Mouse (Mus musculus) liver, embryonic 14.5 days (tissue): ENCODE data around the gene Dnm1l. TPM values are rescaled to one million over a fixed set of nuclear protein-coding genes. Genes with fewer than 3 reads are reported as not detected.
"Not testable (repeated sequence)": the region's sequence is repeated elsewhere in the genome, so short reads cannot be mapped to it uniquely, and the experiment has no call there.

Source experiments
- ATAC-seq: fragments of 200-750 bp; cut with Nextera tagmentation; 2 replicates; pipeline ENCODE4 v1.8.0; 2017; ENCODE audit warnings: moderate number of reproducible peaks, mild to moderate bottlenecking, moderate library complexity; ENCODE audit not compliant: insufficient read depth
- DNase-seq, 3 experiments: peaks; one replicate each; pipeline ENCODE4 v3.0.0-alpha.2; 2012 to 2013; ENCODE audit warnings: low read depth in 3 of 3, low spot score in 3 of 3
- H3K27ac ChIP-seq: fragments of 300-500 bp; sonication (generic); 2 replicates; pipeline ENCODE4 v1.5.1; 2014; ENCODE audit warnings: moderate library complexity, mild to moderate bottlenecking, control low read depth, inconsistent platforms
- H3K27me3 ChIP-seq: fragments of 300-500 bp; sonication (generic); 2 replicates; pipeline ENCODE4 v1.6.1; 2014; ENCODE audit warnings: mild to moderate bottlenecking, low read length, moderate library complexity; ENCODE audit not compliant: control insufficient read depth, insufficient read depth
- H3K36me3 ChIP-seq: fragments of 300-500 bp; sonication (generic); replicated peaks from 2 replicates; pipeline ENCODE4 v1.6.1; 2014; ENCODE audit warnings: low read depth; ENCODE audit not compliant: control insufficient read depth, insufficient read depth
- H3K4me1 ChIP-seq, 2 experiments: fragments of 200-500 bp in 1 of 2; fragments of 300-500 bp in 1 of 2; sonication (generic) in 1 of 2; replicated peaks; 2 replicates each; pipeline ENCODE4 v1.6.1; 2012 to 2014; ENCODE audit warnings: antibody characterized with exemption in 1 of 2, inconsistent platforms in 1 of 2, low read length in 1 of 2; ENCODE audit not compliant: control insufficient read depth in 2 of 2, insufficient read depth in 2 of 2
- H3K4me2 ChIP-seq: fragments of 300-500 bp; sonication (generic); 2 replicates; pipeline ENCODE4 v1.6.1; 2014; ENCODE audit warnings: low read depth, mild to moderate bottlenecking, control low read depth, moderate library complexity
- H3K4me3 ChIP-seq, 2 experiments: fragments of 200-500 bp in 1 of 2; fragments of 300-500 bp in 1 of 2; sonication (generic) in 1 of 2; 2 replicates each; pipeline ENCODE4 v1.5.1; 2012 to 2014; ENCODE audit warnings: low read depth in 2 of 2, low read length in 2 of 2, mild to moderate bottlenecking in 2 of 2, control low read depth in 1 of 2, inconsistent platforms in 1 of 2, moderate library complexity in 1 of 2; ENCODE audit not compliant: insufficient read depth in 1 of 2
- H3K9ac ChIP-seq: fragments of 300-500 bp; sonication (generic); replicated peaks from 2 replicates; pipeline ENCODE4 v1.6.1; 2014; ENCODE audit warnings: mild to moderate bottlenecking, control low read depth, moderate library complexity
- H3K9me3 ChIP-seq: fragments of 300-500 bp; sonication (generic); 2 replicates; pipeline ENCODE4 v1.6.1; 2016; ENCODE audit warnings: low read length, mixed read lengths; ENCODE audit not compliant: control insufficient read depth
- CTCF ChIP-seq: IDR thresholded peaks from 2 replicates; pipeline ENCODE4 v1.5.1; 2016; ENCODE audit warnings: antibody characterized with exemption, low read depth, control low read depth
- EP300 ChIP-seq: IDR thresholded peaks from 2 replicates; pipeline ENCODE4 v1.6.1; 2016; ENCODE audit warnings: antibody characterized with exemption, low read depth
- WGBS: fragments of 180-500 bp; shearing (Covaris S2); extraction: QIAGEN DNeasy Blood & Tissue Kit; methylation state at CpG from one replicate; pipeline ENCODE4 v1.1.7; 2014; ENCODE audit not compliant: insufficient replicate concordance; 5-methylcytosine and 5-hydroxymethylcytosine counted together
- polyA plus RNA-seq, 2 experiments: library from polyadenylated mRNA; depleted of rRNA in 1 of 2; stranded (reverse) in 1 of 2; unstranded in 1 of 2; fragments of >200 nt; fragmentation: Nextera tagmentation in 1 of 2; extraction: Ambion mirVana in 1 of 2; gene quantifications; 2 replicates each; pipeline versions ENCODE4 v1.2.1 to v1.2.3; 2012 to 2014

Dnm1l gene
- polyA plus RNA-seq (2012; rRNA removed): 9.4 and 15.3 TPM in 2 replicates
- 19.6 and 21.3 TPM in 2 replicates for polyA plus RNA-seq (2014; fragmentation: Nextera tagmentation; extraction: Ambion mirVana)

- peak within 1 kb of the TSS; percentile 89 for H3K4me2 ChIP-seq
- no peaks in the 10 kb centered on the region for H3K27me3 ChIP-seq
- ATAC-seq (peak; percentile 99), DNase-seq (peak; percentile 79 to 82 (median 82))
- WGBS: under 1% methylated on average over 54 of the region's 55 CpGs
- TF ChIP-seq CTCF (peak; percentile 58), EP300 (no peak)
- H3K4me3 ChIP-seq: peak within 1 kb of the TSS; percentile 72 to 91
- H3K9ac ChIP-seq: peak within 1 kb of the TSS; percentile 91
- H3K27ac ChIP-seq: peak within 1 kb of the TSS; percentile 82
- H3K36me3 ChIP-seq: no peaks in the 10 kb centered on the region
- no peaks in the 10 kb centered on the region for H3K9me3 ChIP-seq
- H3K4me1 ChIP-seq: peaks cover 0 to 8% of the 10 kb centered on the region in 2 experiments; a peak in 2 of 4 replicates
These were observed at the start of gene Dnm1l for GRCm38 (mm10) chr16:16358481-16359100. TSS of gene Dnm1l (minus strand) at chr16:16358959.

GRCm38 (mm10) chr16:16367217-16367616 is 8.5 kb upstream of the Dnm1l start:
- H3K9ac ChIP-seq, H3K27me3 ChIP-seq, H3K36me3 ChIP-seq, H3K4me2 ChIP-seq, DNase-seq, H3K9me3 ChIP-seq, H3K4me1 ChIP-seq, H3K4me3 ChIP-seq, H3K27ac ChIP-seq, ATAC-seq: not testable (repeated sequence)
- 71% methylated on average over 8 of the region's 9 CpGs for WGBS

GRCm38 (mm10) chr16:16359101-16359482 is 333 bp upstream of the Dnm1l start:
- peak overlapping the region; percentile 41; the same call in 1 of the 2 replicates for H3K4me2 ChIP-seq
- WGBS: 40% methylated on average over 9 of the region's 9 CpGs
- H3K9ac ChIP-seq, H3K27me3 ChIP-seq, H3K27ac ChIP-seq, H3K4me1 ChIP-seq, H3K36me3 ChIP-seq, DNase-seq, H3K9me3 ChIP-seq: not testable (repeated sequence)
- peak; percentile 2; the same call in 1 of the 2 replicates for ATAC-seq
- peak overlapping the region in 1 of 2 experiments; percentile 72; a peak in 2 of 4 replicates for H3K4me3 ChIP-seq

- no peaks in the 10 kb centered on the region for H3K36me3 ChIP-seq
- H3K4me2 ChIP-seq: peak overlapping the region; percentile 89
- WGBS: under 1% methylated on average over 6 of the region's 6 CpGs
- H3K4me3 ChIP-seq: peak overlapping the region; percentile 72 to 91
- peak overlapping the region; percentile 91 for H3K9ac ChIP-seq
- peak overlapping the region; percentile 82 for H3K27ac ChIP-seq
- no peaks in the 10 kb centered on the region for H3K27me3 ChIP-seq
- ATAC-seq (no peak), DNase-seq (peak in 1 of 3 experiments; percentile 9)
- H3K4me1 ChIP-seq: peaks cover 0 to 8% of the 10 kb centered on the region in 2 experiments; a peak in 2 of 4 replicates
- TF ChIP-seq EP300 (no peak), CTCF (peak; percentile 52)
- H3K9me3 ChIP-seq: no peaks in the 10 kb centered on the region
These were observed 851 bp downstream of the Dnm1l start for GRCm38 (mm10) chr16:16357908-16358307.

GRCm38 (mm10) chr16:16346420-16346819 is 12.3 kb downstream of the Dnm1l start:
- no peak overlapping the region for H3K4me3 ChIP-seq
- no peaks in the 10 kb centered on the region for H3K27me3 ChIP-seq
- no peak overlapping the region for H3K4me2 ChIP-seq
- no peaks in the 10 kb centered on the region; the same call in 1 of the 2 replicates for H3K36me3 ChIP-seq
- no peak for DNase-seq
- TF ChIP-seq CTCF: no peak
- TF ChIP-seq EP300: no peak
- ATAC-seq: no peak
- no peaks in the 10 kb centered on the region for H3K4me1 ChIP-seq
- no peak overlapping the region for H3K9ac ChIP-seq
- no peaks in the 10 kb centered on the region for H3K9me3 ChIP-seq
- WGBS: 82% methylated on average over 5 of the region's 5 CpGs
- no peak overlapping the region for H3K27ac ChIP-seq
